Mouse (Mus musculus) MEL (cell line): Measurements from ENCODE around the gene Ndufb3. TPM values are rescaled to one million over a fixed set of nuclear protein-coding genes. Genes with fewer than 3 reads are reported as not detected.

Source experiments
- DNase-seq: peaks from one replicate; pipeline ENCODE4 v3.0.0; 2011; ENCODE audit warnings: low read depth, low spot score
- H3K27ac ChIP-seq: 2 replicates; pipeline ENCODE4 v1.5.1; 2012; ENCODE audit warnings: low read depth, mild to moderate bottlenecking, control low read depth, low read length, moderate library complexity; ENCODE audit not compliant: control insufficient read depth
- H3K27me3 ChIP-seq, 2 experiments: fragments of 150-350 bp in 1 of 2; sonication (generic) in 1 of 2; 2 replicates each; pipeline ENCODE4 v1.6.1; 2012; ENCODE audit warnings: low read length in 2 of 2, mild to moderate bottlenecking in 2 of 2, improper control_type of control experiment in 1 of 2, moderate library complexity in 1 of 2; ENCODE audit not compliant: insufficient read depth in 2 of 2, control insufficient read depth in 1 of 2
- H3K36me3 ChIP-seq, 2 experiments: 2 replicates each; pipeline ENCODE4 v1.6.1; 2012 to 2014; ENCODE audit warnings: low read length in 2 of 2, improper control_type of control experiment in 1 of 2, inconsistent platforms in 1 of 2, mild to moderate bottlenecking in 1 of 2; ENCODE audit not compliant: insufficient read depth in 2 of 2, control insufficient read depth in 1 of 2
- H3K4me1 ChIP-seq, 2 experiments: fragments of 150-350 bp in 1 of 2; sonication (generic) in 1 of 2; 2 replicates each; pipeline ENCODE4 v1.6.1; 2012; ENCODE audit warnings: low read length in 2 of 2, improper control_type of control experiment in 1 of 2, mild to moderate bottlenecking in 1 of 2; ENCODE audit not compliant: insufficient read depth in 2 of 2, control insufficient read depth in 1 of 2
- H3K4me3 ChIP-seq, 2 experiments: fragments of 150-350 bp in 1 of 2; sonication (generic) in 1 of 2; 2 replicates each; pipeline ENCODE4 v1.5.1; 2012; ENCODE audit warnings: low read depth in 2 of 2, low read length in 2 of 2, mild to moderate bottlenecking in 2 of 2, moderate library complexity in 2 of 2, control low read depth in 1 of 2, improper control_type of control experiment in 1 of 2; ENCODE audit not compliant: control insufficient read depth in 1 of 2, insufficient read depth in 1 of 2
- H3K79me2 ChIP-seq: 2 replicates; pipeline ENCODE4 v1.6.1; 2012; ENCODE audit warnings: mild to moderate bottlenecking, low read length, moderate library complexity; ENCODE audit not compliant: control insufficient read depth, poor library complexity, insufficient read depth
- H3K9ac ChIP-seq: 2 replicates; pipeline ENCODE4 v1.6.1; 2012; ENCODE audit warnings: low read depth, mild to moderate bottlenecking, control low read depth, low read length, moderate library complexity; ENCODE audit not compliant: control insufficient read depth, poor library complexity, severe bottlenecking
- H3K9me3 ChIP-seq: fragments of 150-350 bp; sonication (generic); replicated peaks from 2 replicates; pipeline ENCODE4 v1.6.1; 2012; ENCODE audit warnings: mild to moderate bottlenecking, low read length, improper control_type of control experiment, moderate library complexity; ENCODE audit not compliant: insufficient read depth
- BHLHE40 ChIP-seq: IDR thresholded peaks from 2 replicates; pipeline ENCODE4 v1.6.1; 2012; ENCODE audit warnings: low read depth, mild to moderate bottlenecking, inconsistent platforms, low read length, improper control_type of control experiment, borderline replicate concordance
- CHD1 ChIP-seq: IDR thresholded peaks from 2 replicates; pipeline ENCODE4 v1.6.1; 2012; ENCODE audit warnings: low read depth, mild to moderate bottlenecking, inconsistent platforms, low read length, improper control_type of control experiment
- CHD2 ChIP-seq: IDR thresholded peaks from 2 replicates; pipeline ENCODE4 v1.6.1; 2011; ENCODE audit warnings: low read length, improper control_type of control experiment
- CTCF ChIP-seq, 3 experiments: IDR thresholded peaks in 2 of 3; conservative IDR thresholded peaks in 1 of 3; 2 replicates each; pipeline ENCODE4 v1.5.1; 2011 to 2012; ENCODE audit warnings: low read length in 3 of 3, low read depth in 2 of 3, mild to moderate bottlenecking in 2 of 3, improper control_type of control experiment in 1 of 3, inconsistent platforms in 1 of 3, mixed read lengths in 1 of 3, moderate library complexity in 1 of 3; ENCODE audit not compliant: control insufficient read depth in 1 of 3, insufficient read depth in 1 of 3, poor library complexity in 1 of 3, severe bottlenecking in 1 of 3
- E2F4 ChIP-seq: IDR thresholded peaks from 2 replicates; pipeline ENCODE4 v1.6.1; 2011; ENCODE audit warnings: low read depth, low read length, improper control_type of control experiment, borderline replicate concordance
- EP300 ChIP-seq, 2 experiments: IDR thresholded peaks; 2 replicates each; pipeline ENCODE4 v1.6.1; 2011; ENCODE audit warnings: improper control_type of control experiment in 2 of 2, low read length in 2 of 2, low read depth in 1 of 2, mild to moderate bottlenecking in 1 of 2
- ETS1 ChIP-seq: IDR thresholded peaks from 2 replicates; pipeline ENCODE4 v1.6.1; 2012; ENCODE audit warnings: low read depth, mild to moderate bottlenecking, inconsistent platforms, low read length, improper control_type of control experiment, moderate library complexity
- GATA1 ChIP-seq: IDR thresholded peaks from 2 replicates; pipeline ENCODE4 v1.6.1; 2011; ENCODE audit warnings: low read depth, low read length, improper control_type of control experiment
- HCFC1 ChIP-seq: IDR thresholded peaks from 2 replicates; pipeline ENCODE4 v1.6.1; 2012; ENCODE audit warnings: low read depth, mild to moderate bottlenecking, inconsistent platforms, low read length, improper control_type of control experiment, moderate library complexity
- JUND ChIP-seq: IDR thresholded peaks from 2 replicates; pipeline ENCODE4 v1.6.1; 2011; ENCODE audit warnings: low read depth, mild to moderate bottlenecking, improper control_type of control experiment, low read length
- MAZ ChIP-seq: IDR thresholded peaks from 2 replicates; pipeline ENCODE4 v1.6.1; 2012; ENCODE audit warnings: low read depth, mild to moderate bottlenecking, inconsistent platforms, low read length, improper control_type of control experiment
- MEF2A ChIP-seq: IDR thresholded peaks from 2 replicates; pipeline ENCODE4 v1.6.1; 2014; ENCODE audit warnings: low read depth, mild to moderate bottlenecking, inconsistent platforms, low read length, improper control_type of control experiment; ENCODE audit not compliant: poor library complexity, insufficient replicate concordance, severe bottlenecking; ENCODE audit errors: extremely low read depth
- MXI1 ChIP-seq: IDR thresholded peaks from 2 replicates; pipeline ENCODE4 v1.6.1; 2011; ENCODE audit warnings: mild to moderate bottlenecking, low read depth, low read length, improper control_type of control experiment
- MYB ChIP-seq: IDR thresholded peaks from 2 replicates; pipeline ENCODE4 v1.6.1; 2011; ENCODE audit warnings: mild to moderate bottlenecking, low read depth, low read length, improper control_type of control experiment
- MYC ChIP-seq: IDR thresholded peaks from 2 replicates; pipeline ENCODE4 v1.6.1; 2011; ENCODE audit warnings: low read depth, mild to moderate bottlenecking, low read length, improper control_type of control experiment, moderate library complexity
- RAD21 ChIP-seq: IDR thresholded peaks from 2 replicates; pipeline ENCODE4 v1.6.1; 2011; ENCODE audit warnings: mild to moderate bottlenecking, low read depth, low read length, improper control_type of control experiment
- SIN3A ChIP-seq: IDR thresholded peaks from 2 replicates; pipeline ENCODE4 v1.6.1; 2012; ENCODE audit warnings: low read length, improper control_type of control experiment, inconsistent platforms
- TCF12 ChIP-seq: IDR thresholded peaks from 2 replicates; pipeline ENCODE4 v1.6.1; 2014; ENCODE audit warnings: low read depth, mild to moderate bottlenecking, inconsistent platforms, low read length, improper control_type of control experiment, moderate library complexity
- ZC3H11A ChIP-seq: IDR thresholded peaks from 2 replicates; pipeline ENCODE4 v1.6.1; 2012; ENCODE audit warnings: low read depth, mild to moderate bottlenecking, inconsistent platforms, low read length, improper control_type of control experiment
- ZKSCAN1 ChIP-seq: IDR thresholded peaks from 2 replicates; pipeline ENCODE4 v1.6.1; 2012; ENCODE audit warnings: low read depth, mild to moderate bottlenecking, inconsistent platforms, low read length, improper control_type of control experiment, moderate library complexity
- polyA plus RNA-seq, 2 experiments: library from polyadenylated mRNA; stranded (reverse) in 1 of 2; unstranded in 1 of 2; fragments of >175 nt in 1 of 2; fragments of >200 nt in 1 of 2; gene quantifications; 2 replicates each; pipeline versions ENCODE4 v1.2.1 to v1.2.4; 2012; ENCODE audit warnings: low replicate concordance in 2 of 2, low read depth in 1 of 2; ENCODE audit not compliant: insufficient read length in 2 of 2, insufficient read depth in 1 of 2, missing spikeins in 1 of 2
- total RNA-seq: library from RNA; depleted of rRNA; stranded (reverse); fragments of 300-350 nt; gene quantifications from 2 replicates; pipeline ENCODE4 v1.2.3, GENCODE M21; 2012

Ndufb3 gene
- total and polyA plus RNA-seq, 3 experiments = 98.3 to 172 TPM; not detected in 1

DNA sequence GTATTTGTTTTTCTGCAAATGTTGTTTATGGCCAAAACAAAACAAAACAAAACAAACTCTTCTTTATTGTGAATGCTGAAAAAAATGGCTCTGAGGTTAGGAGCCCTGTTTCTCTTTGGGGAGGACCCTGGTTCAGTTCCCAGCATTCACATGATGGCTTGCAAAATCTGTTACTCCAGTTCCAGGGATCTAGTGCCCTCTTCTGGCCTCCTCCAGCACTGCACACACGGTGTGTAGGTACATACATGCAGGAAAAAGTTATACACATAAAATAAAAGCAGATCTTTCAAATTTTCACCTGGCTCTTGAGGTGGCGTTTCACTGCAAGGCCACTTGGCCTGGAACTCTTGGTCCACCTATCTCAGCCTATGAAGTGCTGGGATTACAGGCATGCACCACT lies 32.6 kb downstream of the Ndufb3 start:
- DNase-seq = peak; percentile 42
- Histone ChIP-seq H3K9me3 (no peaks in the 10 kb centered on the region), H3K9ac (no peak overlapping the region), H3K36me3 (peaks cover 0 to 16% of the 10 kb centered on the region in 2 experiments; a peak in 2 of 4 replicates)
- peak; percentile 2 for TF ChIP-seq RAD21
- peak; percentile 27 to 36 (median 31); a peak in 5 of 6 replicates for TF ChIP-seq CTCF (IDR thresholded peaks at IDR 0.05 in 2 of 3, conservative IDR thresholded peaks at IDR 0.05 in 1 of 3; ENCODE audit: control insufficient read depth in 1 of 3, insufficient read depth in 1 of 3, low read depth in 2 of 3, low read length in 3 of 3, poor library complexity in 1 of 3, severe bottlenecking in 1 of 3)
- no peak for TF ChIP-seq GATA1
- TF ChIP-seq, all 39 proteins: peak for 2
- Histone ChIP-seq H3K4me3 (no peak overlapping the region), H3K27ac (no peak overlapping the region), H3K4me1 (peaks cover 5 to 18% of the 10 kb centered on the region in 2 experiments), H3K27me3 (peaks cover 2 to 3% of the 10 kb centered on the region in 2 experiments; a peak in 3 of 4 replicates), H3K79me2 (no peaks in the 10 kb centered on the region)

GRCm38 (mm10) chr1:58621251-58621650 lies 35.1 kb downstream of the Ndufb3 start:
- Histone ChIP-seq H3K4me3 (no peak overlapping the region), H3K9ac (no peak overlapping the region), H3K27me3 (peaks cover 2 to 5% of the 10 kb centered on the region in 2 experiments; a peak in 3 of 4 replicates), H3K79me2 (no peaks in the 10 kb centered on the region), H3K4me1 (peaks cover 5 to 10% of the 10 kb centered on the region in 2 experiments), H3K36me3 (peaks cover 0 to 11% of the 10 kb centered on the region in 2 experiments; a peak in 2 of 4 replicates), H3K9me3 (no peaks in the 10 kb centered on the region), H3K27ac (no peak overlapping the region)
- DNase-seq = no peak
- TF ChIP-seq MYC (no peak), CHD1 (no peak), CTCF (IDR thresholded peaks at IDR 0.05 in 2 of 3, conservative IDR thresholded peaks at IDR 0.05 in 1 of 3; ENCODE audit: control insufficient read depth in 1 of 3, insufficient read depth in 1 of 3, low read depth in 2 of 3, low read length in 3 of 3, poor library complexity in 1 of 3, severe bottlenecking in 1 of 3) (no peak)

- no peak overlapping the region for H3K4me3 ChIP-seq
- no peak overlapping the region for H3K9ac ChIP-seq
- no peaks in the 10 kb centered on the region for H3K79me2 ChIP-seq
- peaks cover 2 to 5% of the 10 kb centered on the region in 2 experiments; a peak in 3 of 4 replicates for H3K27me3 ChIP-seq
- H3K4me1 ChIP-seq = peaks cover 5 to 10% of the 10 kb centered on the region in 2 experiments
- H3K36me3 ChIP-seq = peaks cover 0 to 11% of the 10 kb centered on the region in 2 experiments; a peak in 2 of 4 replicates
- DNase-seq = no peak
- TF ChIP-seq BHLHE40 (no peak), GATA1 (no peak), MYB (no peak), RAD21 (no peak), ZKSCAN1 (no peak), E2F4 (no peak), EP300 (IDR thresholded peaks at IDR 0.05; ENCODE audit: low read depth in 1 of 2, low read length in 2 of 2) (no peak), MYC (no peak), ETS1 (no peak), SIN3A (no peak), MXI1 (no peak), TCF12 (no peak), CHD2 (no peak), MAZ (no peak), HCFC1 (no peak), MEF2A (no peak), JUND (no peak), ZC3H11A (no peak)
- no peaks in the 10 kb centered on the region for H3K9me3 ChIP-seq
- no peak overlapping the region for H3K27ac ChIP-seq
These were observed 36.0 kb downstream of the Ndufb3 start for GRCm38 (mm10) chr1:58621996-58622748.
